Mouse (Mus musculus): ENCODE data around the gene Myo6. TPM values are rescaled to one million over a fixed set of nuclear protein-coding genes. Genes with fewer than 3 reads are reported as not detected.

Myo6 gene
- total RNA-seq (2023) = 28.5 TPM

DNA sequence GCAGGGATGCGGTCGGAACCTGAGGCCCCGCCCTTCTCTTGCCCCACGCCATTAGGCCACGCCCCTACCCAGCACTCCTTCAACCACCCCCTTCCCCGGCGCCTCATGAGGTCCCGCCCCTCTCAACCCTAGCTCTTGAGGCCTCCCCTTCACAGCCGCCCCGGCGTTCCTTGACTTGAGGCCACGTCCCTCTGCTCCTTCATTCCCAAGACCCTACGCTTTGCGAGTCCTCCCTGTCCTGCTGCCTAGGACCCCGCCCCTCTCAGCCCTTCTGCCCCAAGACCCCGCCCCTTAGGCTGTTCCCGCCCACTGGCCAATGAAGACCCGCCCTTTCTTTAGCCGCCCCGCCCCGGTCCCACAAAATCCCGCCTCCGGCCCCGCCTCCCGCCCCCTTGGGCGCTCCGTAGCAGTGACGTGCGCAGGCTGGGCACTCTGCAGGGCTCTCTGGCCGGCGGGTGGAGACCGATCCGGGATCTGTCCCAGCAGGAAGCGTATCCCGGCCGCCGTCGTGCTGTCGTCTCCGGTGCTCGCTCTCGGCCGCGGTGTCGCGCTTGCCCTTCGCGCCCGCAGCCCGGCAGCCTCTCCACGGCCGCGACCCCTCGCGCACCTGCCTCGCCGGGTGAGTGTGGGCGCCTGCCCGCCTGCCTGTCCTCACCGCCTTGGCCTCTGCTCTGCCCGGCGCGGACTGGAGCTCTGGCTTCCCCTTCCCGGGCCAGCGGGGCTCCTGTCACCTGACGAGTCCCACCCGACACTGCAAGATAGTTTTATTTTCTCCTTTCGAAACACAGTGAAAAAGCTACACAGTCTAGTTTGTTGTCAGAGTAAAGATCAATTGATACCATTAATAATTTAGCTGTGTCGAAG is at the start of gene Myo6:
Myo6 (plus strand) TSS at position 421 of the 864 bp plus-strand sequence.

Other genes with a start within 250 kb of the Myo6 start
- gene Filip1, start 152.2 kb upstream of the Myo6 start, total RNA-seq (2023) = not detected
- 175 TPM for gene Senp6, start 98.1 kb upstream of the Myo6 start, total RNA-seq (2023)

All from CD4-positive naive resting alpha-beta T cell, adult 76 days (primary cell).